Mouse (Mus musculus) lung, adult 2 months (tissue): Measurements from ENCODE around the gene Sh3bp1.

Experiments
- CTCF ChIP-seq: fragments of 200-500 bp; IDR thresholded peaks from 2 replicates; pipeline ENCODE4 v1.5.1; 2011; ENCODE audit warnings: mild to moderate bottlenecking, low read length, control low read depth; ENCODE audit not compliant: insufficient read depth
- POLR2A ChIP-seq: fragments of 200-500 bp; IDR thresholded peaks from 2 replicates; pipeline ENCODE4 v1.6.1; 2011; ENCODE audit warnings: low read depth, mild to moderate bottlenecking, control low read depth, low read length, borderline replicate concordance; ENCODE audit errors: extremely low read depth

DNA sequence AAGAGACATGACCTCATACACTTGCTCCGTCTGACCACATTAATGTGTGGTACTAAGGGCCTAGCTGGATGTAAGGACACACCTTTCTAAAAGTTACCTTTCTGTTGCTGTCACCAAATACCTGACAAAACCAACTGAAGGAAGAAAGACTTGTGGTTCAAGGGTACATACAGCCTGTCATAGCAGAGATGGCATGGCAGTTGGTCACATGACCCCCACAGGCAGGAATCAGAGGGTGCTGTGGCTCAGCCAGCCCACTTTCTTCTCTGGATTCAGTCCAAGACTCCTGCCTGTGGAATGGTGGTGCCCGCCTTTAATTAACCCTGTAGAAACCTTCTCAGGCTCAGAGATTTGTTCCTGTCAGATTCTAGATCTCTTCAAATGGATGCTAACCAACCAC, 36.4 kb upstream of the Sh3bp1 start:
- no peak for TF ChIP-seq CTCF
- TF ChIP-seq POLR2A, result no peak
